Mouse (Mus musculus): Measurements from ENCODE around the gene Vmn1r237. TPM values are rescaled to one million over a fixed set of nuclear protein-coding genes. Genes with fewer than 3 reads are reported as not detected.

Vmn1r237 gene
- polyA plus RNA-seq (2012; rRNA removed) = not detected in 2 replicates

- TF ChIP-seq CTCF (IDR thresholded peaks at IDR 0.05; ENCODE audit: control insufficient read depth, insufficient read depth, insufficient replicate concordance, low read depth, low read length) (no peak), POLR2A (IDR thresholded peaks at IDR 0.05; ENCODE audit: control insufficient read depth, low read depth, low read length) (no peak)
These were observed at the start of gene Vmn1r237 for GRCm38 (mm10) chr17:21311565-21311964. Gene Vmn1r237 (plus strand): TSS chr17:21311865.

GRCm38 (mm10) chr17:21272103-21272502 is 39.6 kb upstream of the Vmn1r237 start:
- Histone ChIP-seq H3K4me3 (ENCODE audit: control insufficient read depth, low read depth, low read length) (no peak overlapping the region), H3K4me1 (ENCODE audit: control insufficient read depth, insufficient read depth, low read length) (no peaks in the 10 kb centered on the region), H3K27ac (ENCODE audit: control insufficient read depth, insufficient read depth, low read depth, low read length) (no peak overlapping the region), H3K27me3 (ENCODE audit: control insufficient read depth, insufficient read depth, low read length) (no peaks in the 10 kb centered on the region), H3K36me3 (ENCODE audit: control insufficient read depth, insufficient read depth, low read length) (no peaks in the 10 kb centered on the region)
- TF ChIP-seq CTCF (IDR thresholded peaks at IDR 0.05; ENCODE audit: control insufficient read depth, insufficient read depth, insufficient replicate concordance, low read depth, low read length) (no peak), POLR2A (IDR thresholded peaks at IDR 0.05; ENCODE audit: control insufficient read depth, low read depth, low read length) (no peak)

More at GRCm38 (mm10) chr17:21311565-21311964, at the start of gene Vmn1r237:
- H3K4me1 ChIP-seq (ENCODE audit: control insufficient read depth, insufficient read depth, low read length) = no peaks in the 10 kb centered on the region
- no peak within 1 kb of the TSS for H3K27ac ChIP-seq (ENCODE audit: control insufficient read depth, insufficient read depth, low read depth, low read length)
- H3K36me3 ChIP-seq (ENCODE audit: control insufficient read depth, insufficient read depth, low read length) = no peaks in the 10 kb centered on the region
- H3K27me3 ChIP-seq (ENCODE audit: control insufficient read depth, insufficient read depth, low read length) = no peaks in the 10 kb centered on the region
- H3K4me3 ChIP-seq (ENCODE audit: control insufficient read depth, low read depth, low read length) = no peak within 1 kb of the TSS

DNA sequence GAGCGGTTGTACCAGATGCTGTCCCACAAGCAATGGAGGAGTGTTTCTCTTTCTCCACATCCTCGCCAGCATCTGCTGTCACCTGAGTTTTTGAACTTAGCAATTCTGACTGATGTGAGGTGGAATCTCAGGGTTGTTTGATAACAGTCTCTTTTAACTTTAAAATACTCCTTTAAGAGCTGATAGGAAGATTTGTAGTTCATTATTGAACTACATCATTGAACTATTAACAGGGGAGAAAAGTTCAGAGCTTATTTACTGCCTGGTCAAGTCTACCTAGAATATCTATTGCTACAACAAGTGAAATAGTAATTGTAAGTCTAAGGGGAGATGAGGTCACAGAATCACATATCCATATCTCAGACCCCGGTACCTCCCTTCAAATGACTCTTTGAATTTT is 29.0 kb upstream of the Vmn1r237 start, which contains the start of gene Vmn1r236:
TSS of gene Vmn1r236 (plus strand) at position 301 of the 400 bp plus-strand sequence.
- H3K27ac ChIP-seq (ENCODE audit: control insufficient read depth, insufficient read depth, low read depth, low read length) = no peak within 1 kb of the TSS
- TF ChIP-seq CTCF (IDR thresholded peaks at IDR 0.05; ENCODE audit: control insufficient read depth, insufficient read depth, insufficient replicate concordance, low read depth, low read length) = no peak
- no peak for TF ChIP-seq POLR2A (IDR thresholded peaks at IDR 0.05; ENCODE audit: control insufficient read depth, low read depth, low read length)
- H3K4me1 ChIP-seq (ENCODE audit: control insufficient read depth, insufficient read depth, low read length) = no peaks in the 10 kb centered on the region
- H3K27me3 ChIP-seq (ENCODE audit: control insufficient read depth, insufficient read depth, low read length) = no peaks in the 10 kb centered on the region
- H3K36me3 ChIP-seq (ENCODE audit: control insufficient read depth, insufficient read depth, low read length) = no peaks in the 10 kb centered on the region
- peak within 1 kb of the TSS; percentile 33; the same call in 1 of the 2 replicates for H3K4me3 ChIP-seq (ENCODE audit: control insufficient read depth, low read depth, low read length)

DNA sequence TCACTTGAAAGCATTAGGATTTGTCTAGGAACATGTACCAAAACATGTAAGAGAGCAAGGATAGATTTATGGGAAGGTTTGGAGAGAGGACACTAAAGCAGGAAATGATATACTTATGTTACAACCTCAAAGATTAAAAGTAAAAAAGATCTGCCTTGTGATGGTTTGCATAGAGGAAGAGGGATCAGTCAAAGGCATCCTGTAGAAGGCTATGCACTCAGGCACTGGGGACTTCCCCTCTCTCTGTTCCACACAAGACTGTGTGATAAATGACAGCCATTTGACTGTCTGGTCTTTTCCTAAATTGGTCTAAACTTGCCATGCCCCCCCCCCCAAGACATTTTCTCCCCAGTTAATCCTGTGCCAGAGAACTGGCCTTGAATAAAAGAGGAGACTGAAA is 27.3 kb upstream of the Vmn1r237 start:
- H3K27me3 ChIP-seq (ENCODE audit: control insufficient read depth, insufficient read depth, low read length) = no peaks in the 10 kb centered on the region
- H3K36me3 ChIP-seq (ENCODE audit: control insufficient read depth, insufficient read depth, low read length) = no peaks in the 10 kb centered on the region
- H3K27ac ChIP-seq (ENCODE audit: control insufficient read depth, insufficient read depth, low read depth, low read length) = no peak overlapping the region
- H3K4me1 ChIP-seq (ENCODE audit: control insufficient read depth, insufficient read depth, low read length) = no peaks in the 10 kb centered on the region
- H3K4me3 ChIP-seq (ENCODE audit: control insufficient read depth, low read depth, low read length) = no peak overlapping the region
- no peak for TF ChIP-seq POLR2A (IDR thresholded peaks at IDR 0.05; ENCODE audit: control insufficient read depth, low read depth, low read length)
- no peak for TF ChIP-seq CTCF (IDR thresholded peaks at IDR 0.05; ENCODE audit: control insufficient read depth, insufficient read depth, insufficient replicate concordance, low read depth, low read length)

GRCm38 (mm10) chr17:21289695-21290094 is 22.0 kb upstream of the Vmn1r237 start:
- no peaks in the 10 kb centered on the region for H3K36me3 ChIP-seq (ENCODE audit: control insufficient read depth, insufficient read depth, low read length)
- TF ChIP-seq CTCF (IDR thresholded peaks at IDR 0.05; ENCODE audit: control insufficient read depth, insufficient read depth, insufficient replicate concordance, low read depth, low read length) (no peak), POLR2A (IDR thresholded peaks at IDR 0.05; ENCODE audit: control insufficient read depth, low read depth, low read length) (no peak)
- H3K4me1 ChIP-seq (ENCODE audit: control insufficient read depth, insufficient read depth, low read length) = no peaks in the 10 kb centered on the region
- no peaks in the 10 kb centered on the region for H3K27me3 ChIP-seq (ENCODE audit: control insufficient read depth, insufficient read depth, low read length)
- H3K27ac ChIP-seq (ENCODE audit: control insufficient read depth, insufficient read depth, low read depth, low read length) = no peak overlapping the region
- no peak overlapping the region for H3K4me3 ChIP-seq (ENCODE audit: control insufficient read depth, low read depth, low read length)

Other genes starting within 250 kb of the Vmn1r237 start
- gene Vmn1r234, start 85.8 kb upstream of the Vmn1r237 start, polyA plus RNA-seq (2012; rRNA removed) = 0.11 TPM in 1 of 2 replicates, not detected in the other
- gene Vmn1r235, start 55.5 kb upstream of the Vmn1r237 start, polyA plus RNA-seq (2012; rRNA removed) = not detected in 2 replicates
- gene Vmn1r236, start 28.9 kb upstream of the Vmn1r237 start, polyA plus RNA-seq (2012; rRNA removed) = not detected in 2 replicates
- gene Zfp677, start 71.9 kb downstream of the Vmn1r237 start, polyA plus RNA-seq (2012; rRNA removed) = 0.38 and 0.59 TPM in 2 replicates
- gene Zfp54, start 111.4 kb downstream of the Vmn1r237 start, polyA plus RNA-seq (2012; rRNA removed) = 3.1 and 4.3 TPM in 2 replicates
- gene Zfp51, start 138.5 kb downstream of the Vmn1r237 start, polyA plus RNA-seq (2012; rRNA removed) = 2.5 and 3.3 TPM in 2 replicates
- gene Zfp53, start 177.1 kb downstream of the Vmn1r237 start, polyA plus RNA-seq (2012; rRNA removed) = 0.23 and 0.48 TPM in 2 replicates
- gene Zfp52, start 223.7 kb downstream of the Vmn1r237 start, polyA plus RNA-seq (2012; rRNA removed) = 0.13 and 0.31 TPM in 2 replicates